Mouse (Mus musculus): ENCODE results near the gene Nsmce3. TPM values are rescaled to one million over a fixed set of nuclear protein-coding genes. Genes with fewer than 3 reads are reported as not detected.

Nsmce3 gene
- total and polyA plus RNA-seq, 3 experiments, result 6.4 to 9.1 (median 7.7) TPM

DNA sequence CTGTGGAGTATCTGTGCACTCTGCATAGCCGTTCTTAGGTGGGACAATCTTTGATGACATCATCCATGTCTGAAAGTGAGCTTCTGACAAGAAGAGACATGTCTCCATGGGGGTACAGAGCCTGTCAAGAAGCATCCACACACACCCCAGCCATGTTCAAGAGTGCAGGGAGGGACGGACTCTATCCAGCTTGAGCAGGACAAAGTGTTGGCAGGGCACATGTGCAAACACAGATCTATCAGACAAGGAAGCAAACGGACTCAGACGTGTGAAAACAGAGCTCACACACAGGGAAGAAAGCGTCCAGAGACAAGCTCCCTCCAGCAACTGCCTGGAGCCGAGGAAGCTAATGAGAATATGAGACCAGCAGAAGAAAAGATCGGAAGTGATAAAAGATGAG is 43.9 kb upstream of the Nsmce3 start:
- TF ChIP-seq CHD1 (IDR thresholded peaks at IDR 0.05; ENCODE audit: low read depth, low read length) (no peak), ZKSCAN1 (IDR thresholded peaks at IDR 0.05; ENCODE audit: borderline replicate concordance, low read depth, low read length) (no peak), ZC3H11A (IDR thresholded peaks at IDR 0.05; ENCODE audit: low read depth, low read length) (no peak), NRF1 (IDR thresholded peaks at IDR 0.05; ENCODE audit: low read depth, low read length) (no peak), CTCF (conservative IDR thresholded peaks at IDR 0.05 in 1 of 2, IDR thresholded peaks at IDR 0.05 in 1 of 2; ENCODE audit: low read depth in 2 of 2, low read length in 2 of 2) (no peak), JUND (conservative IDR thresholded peaks at IDR 0.05; ENCODE audit: low read depth, low read length) (no peak), POLR2AphosphoS2 (IDR thresholded peaks at IDR 0.05; ENCODE audit: low read depth, low read length) (no peak), TBP (conservative IDR thresholded peaks at IDR 0.05; ENCODE audit: low read depth, low read length) (no peak)
- no peaks in the 10 kb centered on the region for H3K36me3 ChIP-seq (replicated peaks in 1 of 2; ENCODE audit: control insufficient read depth in 1 of 2, insufficient read depth in 1 of 2, low read length in 1 of 2)
- no peak overlapping the region for H3K4me2 ChIP-seq (ENCODE audit: insufficient read depth, low read depth, poor library complexity, severe bottlenecking)
- H3K9me3 ChIP-seq (replicated peaks; ENCODE audit: low read length), result no peaks in the 10 kb centered on the region
- H3K4me3 ChIP-seq (replicated peaks in 1 of 3; ENCODE audit: low read depth in 2 of 3, low read length in 2 of 3, poor library complexity in 1 of 3), result no peak overlapping the region
- peaks cover 7% of the 10 kb centered on the region for H3K27me3 ChIP-seq (replicated peaks)
- no peak overlapping the region for H3K27ac ChIP-seq (ENCODE audit: insufficient read depth, low read depth)
- dilution Hi-C loops (cut with MboI; ENCODE audit: extremely low pct_ligation_motif_present, extremely low pct_unique_long_range_greater_than_20kb, low sequenced_read_pairs) (no loop called here), in situ Hi-C loops (cut with MboI; ENCODE audit: low pct_ligation_motif_present, low pct_unique_long_range_greater_than_20kb, low sequenced_read_pairs) (no loop called here)
- no peak for DNase-seq (ENCODE audit: extremely low read depth)
- no peaks in the 10 kb centered on the region for H3K4me1 ChIP-seq (ENCODE audit: control insufficient read depth in 1 of 2, insufficient read depth in 2 of 2)
- H3K9ac ChIP-seq (ENCODE audit: insufficient read depth, low read depth), result no peak overlapping the region
- no peaks in the 10 kb centered on the region for H3K79me2 ChIP-seq (replicated peaks; ENCODE audit: control insufficient read depth, extremely low read depth, insufficient read depth, poor library complexity, severe bottlenecking)

- Histone ChIP-seq H3K27ac (ENCODE audit: insufficient read depth, low read depth) (no peak overlapping the region), H3K4me1 (ENCODE audit: control insufficient read depth in 1 of 2, insufficient read depth in 2 of 2) (no peaks in the 10 kb centered on the region), H3K79me2 (replicated peaks; ENCODE audit: control insufficient read depth, extremely low read depth, insufficient read depth, poor library complexity, severe bottlenecking) (no peaks in the 10 kb centered on the region), H3K36me3 (replicated peaks in 1 of 2; ENCODE audit: control insufficient read depth in 1 of 2, insufficient read depth in 1 of 2, low read length in 1 of 2) (no peaks in the 10 kb centered on the region), H3K9me3 (replicated peaks; ENCODE audit: low read length) (no peaks in the 10 kb centered on the region), H3K9ac (ENCODE audit: insufficient read depth, low read depth) (no peak overlapping the region), H3K27me3 (replicated peaks) (peaks cover 3% of the 10 kb centered on the region), H3K4me3 (replicated peaks in 1 of 3; ENCODE audit: low read depth in 2 of 3, low read length in 2 of 3, poor library complexity in 1 of 3) (no peak overlapping the region), H3K4me2 (ENCODE audit: insufficient read depth, low read depth, poor library complexity, severe bottlenecking) (no peak overlapping the region)
- DNase-seq (ENCODE audit: extremely low read depth), result no peak
- TF ChIP-seq ZKSCAN1 (IDR thresholded peaks at IDR 0.05; ENCODE audit: borderline replicate concordance, low read depth, low read length) (no peak), ZMIZ1 (IDR thresholded peaks at IDR 0.05; ENCODE audit: low read depth, low read length) (no peak)
- in situ Hi-C loops (cut with MboI; ENCODE audit: low pct_ligation_motif_present, low pct_unique_long_range_greater_than_20kb, low sequenced_read_pairs) (no loop called here), dilution Hi-C loops (cut with MboI; ENCODE audit: extremely low pct_ligation_motif_present, extremely low pct_unique_long_range_greater_than_20kb, low sequenced_read_pairs) (no loop called here)
These were observed 42.3 kb upstream of the Nsmce3 start for GRCm38 (mm10) chr7:64915121-64915520.

DNA sequence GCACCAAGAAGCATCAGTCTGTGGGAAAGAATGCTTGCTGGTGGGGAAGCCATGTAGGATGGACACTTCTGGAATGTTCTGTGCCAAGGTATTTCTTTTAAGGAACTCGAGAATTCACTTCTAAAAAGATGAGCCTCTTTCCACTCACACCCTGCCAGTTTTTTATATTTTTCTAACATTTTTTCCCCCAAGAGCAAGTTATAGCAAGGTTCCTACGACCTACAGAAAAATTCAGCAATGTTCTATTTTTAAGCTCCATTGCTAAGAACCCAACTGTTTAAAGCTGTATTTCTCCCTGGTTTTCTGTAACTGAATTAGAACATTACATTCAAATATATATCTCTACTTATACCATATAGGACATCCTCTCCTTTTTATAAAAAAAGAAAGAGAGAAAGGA is 39.1 kb upstream of the Nsmce3 start:
- H3K4me2 ChIP-seq (ENCODE audit: insufficient read depth, low read depth, poor library complexity, severe bottlenecking), result no peak overlapping the region
- no peak for DNase-seq (ENCODE audit: extremely low read depth)
- dilution Hi-C loops (cut with MboI; ENCODE audit: extremely low pct_ligation_motif_present, extremely low pct_unique_long_range_greater_than_20kb, low sequenced_read_pairs), result no loop called here
- no peak overlapping the region for H3K9ac ChIP-seq (ENCODE audit: insufficient read depth, low read depth)
- no peak overlapping the region for H3K27ac ChIP-seq (ENCODE audit: insufficient read depth, low read depth)
- peaks cover 5% of the 10 kb centered on the region for H3K9me3 ChIP-seq (replicated peaks; ENCODE audit: low read length)
- no peak for TF ChIP-seq TBP (conservative IDR thresholded peaks at IDR 0.05; ENCODE audit: low read depth, low read length)
- no peak for TF ChIP-seq POLR2AphosphoS2 (IDR thresholded peaks at IDR 0.05; ENCODE audit: low read depth, low read length)
- no peak for TF ChIP-seq RCOR1 (conservative IDR thresholded peaks at IDR 0.05; ENCODE audit: low read depth, low read length)
- TF ChIP-seq HCFC1 (IDR thresholded peaks at IDR 0.05; ENCODE audit: low read depth, low read length), result no peak
- no peak for TF ChIP-seq KAT2A (IDR thresholded peaks at IDR 0.05; ENCODE audit: insufficient replicate concordance, low read length)
- TF ChIP-seq MYC (IDR thresholded peaks at IDR 0.05; ENCODE audit: low read depth, low read length), result no peak
- no peak for TF ChIP-seq ZKSCAN1 (IDR thresholded peaks at IDR 0.05; ENCODE audit: borderline replicate concordance, low read depth, low read length)
- TF ChIP-seq TCF12 (IDR thresholded peaks at IDR 0.05; ENCODE audit: low read depth, low read length), result no peak
- no peak for TF ChIP-seq MEF2A (IDR thresholded peaks at IDR 0.05; ENCODE audit: borderline replicate concordance, low read depth, low read length)
- no peak for TF ChIP-seq MAX (IDR thresholded peaks at IDR 0.05; ENCODE audit: low read length)
- no peak for TF ChIP-seq JUND (conservative IDR thresholded peaks at IDR 0.05; ENCODE audit: low read depth, low read length)
- no peak for TF ChIP-seq BHLHE40 (IDR thresholded peaks at IDR 0.05; ENCODE audit: low read depth, low read length)
- TF ChIP-seq PAX5 (IDR thresholded peaks at IDR 0.05; ENCODE audit: low read length), result no peak
- no peak for TF ChIP-seq UBTF (IDR thresholded peaks at IDR 0.05; ENCODE audit: low read depth, low read length)
- TF ChIP-seq JUN (IDR thresholded peaks at IDR 0.05; ENCODE audit: insufficient read depth, low read depth, low read length), result no peak
- no peak for TF ChIP-seq CHD2 (IDR thresholded peaks at IDR 0.05; ENCODE audit: low read length)
- TF ChIP-seq MXI1 (IDR thresholded peaks at IDR 0.05; ENCODE audit: low read depth, low read length), result no peak
- in situ Hi-C loops (cut with MboI; ENCODE audit: low pct_ligation_motif_present, low pct_unique_long_range_greater_than_20kb, low sequenced_read_pairs), result no loop called here
- no peak overlapping the region for H3K4me3 ChIP-seq (replicated peaks in 1 of 3; ENCODE audit: low read depth in 2 of 3, low read length in 2 of 3, poor library complexity in 1 of 3)
- H3K27me3 ChIP-seq (replicated peaks), result peaks cover 3% of the 10 kb centered on the region
- H3K79me2 ChIP-seq (replicated peaks; ENCODE audit: control insufficient read depth, extremely low read depth, insufficient read depth, poor library complexity, severe bottlenecking), result no peaks in the 10 kb centered on the region
- H3K4me1 ChIP-seq (ENCODE audit: control insufficient read depth in 1 of 2, insufficient read depth in 2 of 2), result no peaks in the 10 kb centered on the region
- H3K36me3 ChIP-seq (replicated peaks in 1 of 2; ENCODE audit: control insufficient read depth in 1 of 2, insufficient read depth in 1 of 2, low read length in 1 of 2), result no peaks in the 10 kb centered on the region
